Mouse (Mus musculus) common myeloid progenitor, adult 5-6 weeks (primary cell): ENCODE measurements around the gene Dpm1. TPM values are rescaled to one million over a fixed set of nuclear protein-coding genes. Genes with fewer than 3 reads are reported as not detected.

Experiments used
- ATAC-seq: replicated peaks from 2 replicates; pipeline ENCODE4 v1.8.0; 2016; ENCODE audit warnings: low read depth, mild to moderate bottlenecking, moderate TSS enrichment, inconsistent platforms; ENCODE audit not compliant: poor library complexity, severe bottlenecking
- total RNA-seq: library from RNA; stranded (forward); fragments of 200-1000, 187-1606 nt; gene quantifications from 2 replicates; pipeline ENCODE4 v1.2.3, GENCODE M21; 2017

The Dpm1 gene
- total RNA-seq, 1 experiment from 2014 or later: 38.1 TPM

DNA sequence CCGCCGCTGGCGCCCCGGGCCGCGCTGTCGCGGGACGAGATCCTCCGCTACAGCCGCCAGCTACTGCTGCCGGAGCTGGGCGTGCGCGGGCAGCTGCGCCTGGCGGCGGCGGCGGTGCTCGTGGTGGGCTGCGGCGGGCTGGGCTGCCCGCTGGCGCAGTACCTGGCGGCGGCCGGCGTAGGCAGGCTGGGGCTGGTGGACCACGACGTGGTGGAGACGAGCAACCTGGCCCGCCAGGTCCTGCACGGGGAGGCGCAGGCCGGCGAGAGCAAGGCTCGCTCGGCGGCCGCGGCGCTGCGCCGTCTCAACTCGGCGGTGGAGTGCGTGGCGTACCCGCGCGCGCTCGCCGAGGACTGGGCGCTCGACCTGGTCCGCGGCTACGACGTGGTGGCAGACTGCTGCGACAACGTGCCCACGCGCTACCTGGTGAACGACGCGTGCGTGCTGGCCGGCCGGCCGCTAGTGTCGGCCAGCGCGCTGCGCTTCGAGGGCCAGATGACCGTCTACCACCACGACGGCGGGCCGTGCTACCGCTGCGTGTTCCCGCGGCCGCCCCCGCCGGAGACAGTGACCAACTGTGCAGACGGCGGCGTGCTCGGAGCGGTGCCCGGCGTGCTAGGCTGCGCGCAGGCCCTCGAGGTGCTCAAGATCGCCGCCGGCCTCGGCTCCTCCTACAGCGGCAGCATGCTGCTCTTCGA, 531 bp upstream of the Dpm1 start:
- peak; percentile 15 for ATAC-seq

DNA sequence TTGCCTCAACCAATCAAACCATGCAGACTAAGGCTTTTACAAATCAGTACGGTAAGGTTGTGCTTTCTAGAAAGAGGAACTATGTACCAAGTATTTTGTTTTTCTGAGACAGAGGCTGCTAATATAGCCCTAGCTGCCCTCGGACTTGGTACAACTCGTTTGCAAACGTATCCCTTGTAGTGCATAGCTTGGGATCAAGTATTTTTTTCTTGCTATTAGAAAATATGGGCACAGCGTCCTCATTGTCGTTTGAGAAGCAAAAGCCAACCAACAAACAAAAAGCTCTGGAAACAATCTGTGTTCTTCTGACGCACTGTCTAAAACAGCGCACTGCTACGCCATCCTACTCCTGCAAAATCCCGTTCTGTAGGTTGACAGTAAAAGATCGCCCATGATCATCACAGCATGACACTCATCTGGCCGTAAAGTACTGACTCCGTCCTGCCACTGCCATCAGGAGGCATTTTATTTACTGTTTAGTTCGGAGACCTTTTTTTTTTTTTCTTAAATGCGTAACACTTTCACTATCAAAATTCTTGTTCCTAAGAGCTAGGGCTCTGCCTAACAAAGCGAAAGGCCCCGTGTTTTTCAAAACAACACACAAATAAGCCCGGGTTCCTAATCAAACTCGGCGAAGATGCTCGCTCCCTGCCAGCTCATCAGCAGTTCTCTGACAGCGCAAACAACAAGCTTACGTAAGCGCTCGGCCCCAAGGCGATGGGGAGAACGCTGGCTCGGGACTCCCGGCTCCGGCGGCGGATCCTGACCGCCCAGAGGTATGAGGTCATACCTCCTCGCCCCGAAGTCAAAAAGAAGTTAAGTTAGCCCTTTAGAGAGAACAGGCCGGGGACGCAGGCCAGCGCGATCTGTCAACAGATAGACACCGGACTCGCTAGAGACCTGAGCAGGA, 1.0 kb downstream of the Dpm1 start:
- ATAC-seq: peak; percentile 23; the same call in 1 of the 2 replicates

DNA sequence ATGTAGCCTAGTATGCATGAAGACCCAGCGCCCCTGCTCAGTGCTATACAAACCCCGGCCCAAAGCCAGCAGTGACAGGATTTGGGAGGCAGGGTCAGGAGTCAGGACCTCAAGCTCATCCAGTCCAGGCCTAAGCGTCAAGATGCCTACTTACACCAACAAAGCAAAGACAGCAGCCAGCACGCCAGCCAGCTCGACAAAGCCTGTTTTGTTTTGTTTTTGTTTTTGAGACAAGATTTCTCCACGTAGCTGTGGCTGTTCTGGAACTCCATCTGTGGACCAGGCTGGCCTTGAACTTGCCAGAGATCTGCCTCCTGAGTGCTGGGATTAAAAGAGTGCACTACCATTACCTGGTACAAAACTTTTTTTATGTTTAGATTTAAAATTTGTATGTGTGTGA, 7.1 kb downstream of the Dpm1 start:
- ATAC-seq: no peak

DNA sequence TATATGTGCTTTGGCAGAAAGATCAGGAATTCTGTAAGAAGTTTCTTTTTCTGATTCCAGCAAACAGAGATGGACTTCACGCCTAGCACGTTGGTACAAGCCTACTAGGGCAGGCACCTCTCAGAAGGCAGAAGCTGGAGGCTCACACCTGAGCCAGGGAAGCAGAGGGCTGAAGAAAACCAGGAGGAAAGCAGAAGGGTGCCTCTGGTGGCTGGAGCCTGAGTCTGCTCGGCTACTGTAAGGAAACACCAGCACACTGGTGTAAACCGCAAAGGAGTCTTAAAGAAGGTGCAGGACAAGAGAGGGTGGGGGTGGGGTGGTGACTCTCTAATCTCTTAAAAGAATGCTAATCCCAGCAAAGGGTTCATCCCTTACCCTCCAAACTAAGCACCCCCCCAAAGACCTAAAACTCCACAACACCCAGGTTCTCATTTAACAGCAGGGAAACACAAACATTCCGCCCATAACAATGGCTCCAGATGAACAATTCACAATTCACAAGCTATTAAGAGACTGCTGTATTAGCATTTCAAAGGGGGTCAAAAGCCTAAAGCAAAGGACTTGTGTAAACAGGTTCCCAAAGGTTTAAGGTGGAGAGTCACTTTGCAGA, 16.5 kb downstream of the Dpm1 start:
- ATAC-seq: no peak

DNA sequence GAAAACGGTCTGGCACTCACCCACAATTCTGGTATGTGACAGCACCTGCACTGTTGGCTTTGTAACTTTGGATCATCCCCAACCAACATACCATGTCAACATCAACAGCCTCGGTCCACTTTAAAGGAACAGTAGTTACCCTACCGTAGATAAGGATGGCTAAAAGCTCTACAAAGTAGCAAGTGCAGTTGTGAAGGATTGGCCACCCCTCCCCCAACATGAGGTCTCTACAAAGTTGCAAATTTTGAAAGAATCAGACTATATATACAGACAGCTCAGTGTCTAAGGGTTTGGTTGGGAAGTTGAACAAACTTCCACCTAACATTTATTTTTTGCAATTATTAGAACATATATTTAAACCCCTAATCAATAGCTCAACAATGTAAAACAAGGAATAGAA, 22.5 kb downstream of the Dpm1 start:
- no peak for ATAC-seq

DNA sequence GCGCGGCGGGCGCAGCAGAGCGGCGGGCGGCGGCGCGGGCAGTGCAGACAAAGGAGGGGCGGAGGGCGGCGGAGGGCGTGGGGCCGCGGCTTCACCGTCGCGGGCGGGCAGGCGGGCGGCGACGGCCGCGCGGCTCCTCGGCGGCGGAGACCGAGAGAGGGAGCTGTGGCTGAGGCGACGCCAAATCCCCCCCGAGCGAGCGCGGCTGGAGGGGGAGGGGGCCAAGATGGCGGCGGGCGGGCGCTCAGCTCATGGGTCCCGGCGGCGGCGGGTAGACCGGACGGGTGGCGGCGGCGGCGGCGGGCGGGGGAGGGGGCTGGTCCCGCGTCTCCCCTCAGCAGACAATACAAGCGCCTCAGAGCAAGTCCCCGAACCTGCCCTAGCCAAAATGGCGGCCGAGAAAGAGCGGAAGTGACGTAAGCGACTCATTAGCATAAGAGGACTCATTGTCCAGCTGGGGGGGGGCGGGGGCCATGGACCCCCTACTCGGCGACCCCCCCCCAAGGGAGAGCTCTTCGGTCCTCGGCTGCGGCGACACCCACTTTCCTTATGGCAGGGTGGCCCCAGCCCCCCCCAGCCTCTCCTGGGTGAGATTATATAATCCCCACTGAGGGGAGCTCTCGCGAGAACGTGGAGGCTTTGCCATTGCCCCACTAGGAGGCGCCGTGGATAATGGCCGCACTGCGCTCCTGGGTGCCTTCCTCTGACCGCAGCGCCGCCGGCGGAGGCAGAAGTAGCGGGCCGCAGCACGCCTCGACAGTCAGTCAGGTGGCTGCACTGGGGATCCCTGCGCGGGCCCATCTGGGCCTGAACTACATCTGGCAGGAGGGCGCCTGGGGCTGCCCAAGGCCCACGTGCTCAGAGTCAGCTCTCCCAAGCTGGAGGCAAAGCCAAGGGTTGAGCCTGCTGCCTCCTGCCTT, 23.4 kb downstream of the Dpm1 start, which contains the start of gene Adnp:
Gene Adnp, minus strand, starts transcription at position 388 of the 920 bp plus-strand sequence.
- peak; percentile 89 for ATAC-seq

DNA sequence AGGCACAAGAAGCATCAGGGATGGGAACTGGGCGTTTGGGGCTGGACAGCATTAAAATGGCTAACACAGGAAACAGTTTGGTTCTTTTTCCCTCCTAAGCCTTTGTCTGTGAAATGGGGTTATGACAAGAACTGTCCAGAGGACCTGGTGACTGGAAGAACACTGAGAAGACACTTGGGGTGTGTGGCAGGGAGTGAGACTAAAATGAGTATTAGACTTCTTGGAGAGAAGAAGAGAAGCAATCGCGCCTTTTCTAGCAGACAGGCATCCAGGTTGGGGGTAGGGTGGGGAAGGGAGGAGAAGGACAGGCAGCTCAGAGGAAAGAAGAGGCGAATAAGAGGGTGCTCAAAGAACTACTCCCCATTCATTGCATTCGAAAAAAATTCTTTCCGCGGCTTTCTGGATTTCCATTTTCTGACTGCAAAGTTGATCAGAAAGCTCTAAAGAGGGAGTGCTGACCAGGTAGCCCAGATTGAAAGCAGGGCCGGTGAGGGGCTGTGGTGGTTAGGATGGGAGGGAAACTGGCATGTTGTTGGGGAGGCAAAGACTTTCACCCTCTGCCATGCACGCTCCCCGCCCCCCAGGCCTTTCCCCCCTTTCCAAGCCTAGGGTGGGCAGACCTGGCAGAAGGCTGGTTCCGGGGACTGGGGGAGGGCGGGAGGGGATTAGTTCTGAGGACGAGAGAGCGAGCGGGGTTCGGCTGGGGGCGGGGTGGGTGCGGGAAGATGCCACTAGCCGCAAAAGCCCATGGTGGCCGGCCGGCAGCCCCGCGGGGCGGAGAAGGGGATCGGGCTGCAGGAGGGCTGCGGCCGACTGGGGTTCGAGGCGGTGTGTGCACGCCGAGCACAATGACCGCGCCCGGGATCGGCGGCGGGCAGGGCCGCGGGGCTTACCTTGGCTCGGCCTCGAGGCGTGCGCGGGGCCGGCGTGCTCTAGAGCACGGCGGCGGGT, 24.4 kb downstream of the Dpm1 start:
- ATAC-seq: no peak

DNA sequence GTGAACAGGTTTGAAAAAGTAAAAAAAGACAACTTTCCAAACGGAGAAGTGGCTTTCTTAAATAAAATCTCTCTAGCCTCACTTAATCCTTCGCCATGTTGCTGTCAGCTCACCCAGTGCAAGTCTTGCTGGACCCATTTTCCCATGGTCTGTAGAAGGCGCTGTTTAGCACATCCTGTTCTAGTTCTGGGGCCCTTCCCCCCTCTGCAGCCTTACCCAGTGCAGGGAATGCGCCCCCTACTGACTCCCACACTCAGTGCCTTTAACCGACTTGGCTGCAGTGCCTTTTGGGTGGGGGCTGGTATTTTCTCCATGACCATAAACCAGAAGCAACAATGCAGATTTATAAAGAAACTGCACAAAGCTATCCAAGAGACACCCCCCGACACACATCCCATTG, 25.1 kb downstream of the Dpm1 start:
- peak; percentile 66 for ATAC-seq

DNA sequence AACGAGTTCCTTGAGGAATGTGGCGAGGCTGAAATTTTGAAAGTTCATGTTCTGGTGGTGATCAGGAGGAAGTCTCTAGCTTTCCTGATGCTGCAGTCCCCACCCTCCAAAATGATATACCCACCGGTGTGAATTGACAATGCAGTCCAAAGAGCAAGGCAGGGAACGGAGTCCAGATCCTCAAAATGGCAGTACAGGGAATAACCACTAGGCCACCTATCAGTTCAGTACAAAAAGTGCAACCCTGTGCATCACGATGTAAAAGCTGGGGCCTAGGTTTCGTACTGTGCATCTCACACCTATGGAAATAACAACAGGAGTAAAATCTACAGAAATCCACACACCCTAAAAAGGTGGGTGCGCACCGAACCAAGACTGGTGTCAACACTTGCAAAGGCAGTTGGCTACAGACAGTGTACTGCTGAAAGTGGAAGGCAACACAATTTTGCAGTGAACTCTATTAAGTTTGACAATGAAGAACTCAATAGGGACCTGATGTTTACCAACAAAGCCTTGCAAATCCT, 25.9 kb downstream of the Dpm1 start:
- ATAC-seq: no peak

DNA sequence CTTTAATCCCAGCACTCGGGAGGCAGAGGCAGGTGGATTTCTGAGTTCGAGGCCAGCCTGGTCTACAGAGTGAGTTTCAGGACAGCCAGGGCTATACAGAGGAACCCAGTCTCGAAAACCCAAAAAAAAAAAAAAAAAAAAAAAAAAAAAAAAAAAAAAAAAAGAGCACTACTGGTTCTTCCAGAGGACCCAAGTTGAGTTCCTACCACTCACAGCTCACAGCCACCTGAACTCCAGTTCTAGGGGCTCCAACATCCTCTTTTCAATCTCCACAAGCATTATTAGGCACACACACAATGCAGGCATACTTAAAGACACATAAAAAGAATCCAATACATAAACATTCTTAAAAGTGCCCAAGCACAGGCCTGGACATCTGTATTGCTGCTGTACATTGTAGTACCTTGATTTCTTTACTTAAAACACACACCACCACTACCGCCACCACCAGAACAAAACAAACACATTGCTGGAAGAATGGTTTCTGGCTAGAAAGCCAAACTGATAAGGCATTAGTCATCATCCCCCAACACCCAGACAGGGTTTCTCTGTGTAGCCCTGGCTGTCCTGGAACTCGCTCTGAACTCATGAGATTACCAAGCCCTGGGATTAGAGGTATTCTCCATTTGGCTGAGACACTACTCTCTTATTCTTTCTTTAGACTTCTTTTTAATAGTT, 30.2 kb downstream of the Dpm1 start:
- peak; percentile 16; the same call in 1 of the 2 replicates for ATAC-seq

DNA sequence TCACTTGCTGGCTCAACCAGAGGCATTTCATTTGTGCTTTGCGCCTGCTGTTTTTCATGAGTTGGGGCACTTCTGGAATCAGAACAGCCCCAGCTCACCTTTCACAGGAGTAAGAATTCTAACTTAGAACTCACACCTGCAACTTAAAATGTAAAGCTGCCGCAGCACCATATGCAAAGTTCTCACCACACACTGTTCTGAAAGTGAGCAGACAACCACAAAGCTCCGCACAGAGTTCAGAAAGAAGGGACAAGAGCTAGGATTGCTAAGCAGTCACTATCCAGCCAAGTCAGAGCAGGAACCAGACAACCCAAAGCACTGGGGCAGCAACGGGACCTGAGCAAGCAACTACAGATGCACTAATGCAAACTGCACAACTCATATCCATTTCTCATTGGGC, 30.9 kb downstream of the Dpm1 start:
- no peak for ATAC-seq

DNA sequence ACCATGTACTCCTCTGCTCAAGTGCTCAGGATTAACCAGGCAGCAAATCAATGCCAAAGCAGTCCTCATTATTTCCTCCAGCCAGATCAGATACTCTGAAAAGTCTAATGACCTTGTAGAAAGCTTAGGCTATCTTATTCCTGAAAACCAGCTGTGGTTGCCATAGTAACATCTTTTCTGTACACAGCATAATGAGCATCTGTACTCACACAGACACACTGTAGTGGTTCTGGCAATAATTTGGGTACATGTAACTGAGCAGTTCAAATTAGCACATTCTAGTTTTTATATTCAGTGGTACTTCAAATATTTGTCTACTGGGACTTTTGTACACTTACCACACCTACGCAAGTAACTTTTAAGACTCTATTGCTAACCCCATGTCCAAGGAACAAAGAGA, 32.0 kb downstream of the Dpm1 start:
- no peak for ATAC-seq

DNA sequence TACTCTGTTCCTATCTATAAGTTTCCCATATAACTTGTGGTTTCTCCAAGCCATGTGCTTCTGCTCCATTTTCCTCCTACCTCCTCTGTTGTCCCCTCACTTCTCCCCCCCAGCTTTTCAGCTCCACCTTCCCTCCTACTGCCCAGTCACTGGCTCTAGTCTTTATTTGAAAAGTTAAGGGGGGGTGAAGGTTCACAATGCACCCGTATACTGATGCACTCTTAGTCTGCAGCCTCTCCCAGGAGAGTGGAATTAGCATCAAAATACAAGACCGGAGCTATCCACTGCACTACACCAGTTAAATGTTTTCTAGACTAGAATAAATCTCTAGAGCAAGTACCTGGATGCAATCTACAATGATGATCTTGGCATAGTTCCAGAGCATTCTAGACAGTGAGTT, 34.7 kb downstream of the Dpm1 start:
- ATAC-seq: no peak

DNA sequence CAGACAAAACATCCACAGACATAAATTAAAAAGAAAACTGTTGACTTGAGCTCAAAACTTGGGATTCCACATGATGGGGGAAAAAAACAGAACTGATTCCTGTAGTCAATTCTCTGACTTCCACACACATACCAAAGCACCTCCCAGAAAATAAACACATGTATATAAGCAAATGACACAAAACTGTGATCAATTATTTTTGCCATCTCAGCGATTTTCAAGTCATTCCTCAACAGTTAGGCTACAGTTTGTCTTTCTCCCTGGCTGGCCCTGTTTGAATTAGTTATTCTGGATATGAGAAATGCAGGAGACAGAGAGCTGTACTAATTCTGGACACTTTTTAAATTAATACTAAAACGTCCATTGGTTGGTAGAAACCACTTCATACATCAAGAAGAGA, 36.7 kb downstream of the Dpm1 start:
- ATAC-seq: no peak

DNA sequence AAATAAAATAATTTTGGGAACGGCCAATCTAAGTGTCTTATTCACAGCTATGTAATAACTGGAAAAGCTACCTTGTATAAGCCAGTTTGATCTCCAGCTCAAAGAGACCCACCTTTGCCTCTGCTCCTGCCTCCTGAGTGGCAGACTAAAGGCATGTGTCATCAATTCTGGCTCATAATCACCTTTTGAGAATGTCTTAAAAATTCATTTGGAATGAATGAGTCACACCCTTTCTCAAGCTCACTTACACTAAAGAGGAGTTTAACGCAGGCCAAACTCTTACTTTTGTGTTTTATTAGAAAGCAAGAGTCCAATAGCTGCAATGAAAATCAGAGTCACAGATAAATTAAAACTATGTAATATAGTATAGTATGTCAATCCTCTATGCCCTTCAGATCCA, 38.5 kb downstream of the Dpm1 start:
- ATAC-seq: no peak

DNA sequence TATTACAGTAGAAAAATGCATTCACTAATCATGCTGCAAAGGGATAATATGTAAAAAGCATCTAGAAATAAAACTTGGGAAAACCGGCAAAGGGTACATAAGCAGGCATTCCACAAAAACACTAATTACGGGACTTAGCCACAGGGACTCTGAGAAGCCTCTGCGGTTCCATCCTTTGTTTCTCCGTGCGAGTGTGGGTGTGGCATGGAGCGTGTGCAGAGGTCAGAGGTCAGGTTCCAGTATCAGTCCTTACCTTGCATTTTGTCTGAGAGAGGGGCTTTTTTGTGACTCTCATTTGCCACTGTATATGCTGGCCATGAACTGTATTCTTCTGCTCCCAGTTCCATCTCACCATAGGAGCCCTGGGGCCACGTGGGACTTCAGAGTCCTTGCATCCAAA, 54.4 kb downstream of the Dpm1 start:
- ATAC-seq: no peak

DNA sequence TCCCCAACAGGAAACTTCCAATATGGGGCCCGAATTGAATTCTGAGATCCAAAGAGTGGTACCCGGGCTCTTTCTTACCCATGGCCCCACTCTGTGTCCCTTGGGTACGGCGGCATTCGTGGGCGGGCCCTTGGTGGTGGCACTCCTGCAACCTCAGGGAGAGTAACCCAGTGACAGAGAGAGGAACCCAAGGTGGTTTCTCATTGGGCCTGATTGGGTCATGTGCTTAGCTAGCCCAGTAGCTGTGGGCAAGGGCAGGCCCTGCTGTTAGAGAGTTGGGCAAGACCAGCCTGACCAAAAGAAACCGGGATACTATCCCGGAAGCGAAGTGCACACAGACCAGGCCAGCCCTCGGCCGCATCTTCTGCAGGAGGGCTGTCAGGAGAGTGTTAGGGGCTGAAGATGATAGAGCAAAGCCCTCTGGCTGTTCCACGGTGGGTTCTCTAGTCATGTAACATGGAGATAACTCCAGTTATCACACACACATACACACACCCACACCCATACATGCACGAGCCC, 60.2 kb downstream of the Dpm1 start:
- peak; percentile 99 for ATAC-seq

DNA sequence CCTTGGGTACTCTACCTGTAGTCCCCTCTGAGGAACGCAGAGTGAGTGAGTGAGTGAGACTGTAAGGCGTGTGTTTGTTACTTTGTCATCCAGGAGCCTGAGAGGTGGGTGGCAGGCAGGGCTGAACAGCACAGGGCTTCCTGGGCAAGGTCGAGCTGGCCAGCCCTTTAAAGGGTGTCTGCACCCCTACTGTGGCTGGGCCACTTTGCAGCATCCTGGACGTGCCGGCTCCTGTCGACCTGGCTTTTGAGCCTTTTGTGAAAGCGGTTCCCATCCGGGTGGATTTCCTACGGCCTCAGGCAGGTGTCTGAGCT, 60.6 kb downstream of the Dpm1 start:
- peak; percentile 17; the same call in 1 of the 2 replicates for ATAC-seq
